Mouse (Mus musculus): Measurements from ENCODE around the gene Calb2.
A peak's percentile ranks its signal among the peaks of the same experiment; 100 is the strongest.

The Calb2 gene

DNA sequence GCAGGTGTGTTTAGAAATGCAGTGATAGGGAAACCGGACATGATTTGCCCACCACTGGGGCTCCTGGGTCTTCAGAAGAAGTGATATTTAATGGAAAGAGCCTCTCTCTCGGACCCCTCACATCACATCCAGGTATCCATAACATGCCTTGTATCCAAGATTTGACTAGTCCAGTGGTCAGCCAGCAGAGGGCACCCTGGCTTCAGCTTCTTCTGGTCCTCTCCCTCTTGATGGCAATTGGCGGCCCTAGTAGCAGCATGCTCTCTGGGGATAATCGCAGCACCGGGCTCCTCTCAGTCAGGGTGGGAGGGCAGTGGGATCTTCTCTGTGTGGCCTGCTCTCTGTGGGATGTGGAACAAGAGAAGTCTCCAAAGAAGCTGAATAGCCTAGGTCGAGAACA lies 48.3 kb downstream of the Calb2 start:
- no peak for DNase-seq

DNA sequence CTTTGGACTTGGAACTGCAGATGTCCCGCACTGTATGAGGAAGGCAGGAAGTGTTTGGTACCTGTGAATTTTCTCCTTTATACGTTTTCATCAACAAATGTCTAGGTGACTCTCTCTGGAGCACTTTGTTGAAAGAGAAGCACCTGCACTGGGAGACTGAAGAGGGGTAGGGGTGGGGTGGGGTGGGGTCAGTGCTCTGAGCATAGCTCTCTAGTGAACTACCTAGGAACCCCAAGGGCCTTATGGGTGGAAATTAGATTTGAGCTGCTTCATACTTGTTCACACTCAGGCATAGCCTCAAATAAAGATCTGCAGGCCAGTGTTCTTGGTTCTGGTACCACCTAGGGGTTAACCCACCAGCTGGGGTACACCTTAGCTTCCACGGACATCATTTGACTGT lies 65.4 kb downstream of the Calb2 start, which contains the start of gene Gm17720:
TSS of gene Gm17720 (minus strand) at position 101 of the 400 bp plus-strand sequence.
- DNase-seq, result no peak

DNA sequence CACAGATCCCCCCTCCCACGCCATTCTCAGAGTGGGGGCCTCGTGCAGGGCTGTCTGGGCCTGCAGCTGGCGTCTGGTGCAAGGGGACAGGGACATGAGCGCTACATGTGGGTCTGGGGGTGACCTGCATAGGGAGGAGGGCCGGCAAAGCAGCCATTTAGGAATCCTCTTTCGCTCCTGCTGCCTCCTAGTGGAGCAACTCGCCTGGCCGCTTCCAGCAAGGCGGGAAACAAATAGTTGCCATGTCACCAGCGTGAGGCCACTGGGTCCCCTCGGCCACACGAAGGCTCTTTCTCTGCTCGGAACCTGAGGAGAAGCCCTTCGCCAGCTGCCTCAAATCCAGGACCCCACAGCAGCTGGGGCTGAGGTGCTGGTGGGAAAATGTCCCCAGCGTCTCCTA lies 66.3 kb downstream of the Calb2 start:
- no peak for DNase-seq

- no peak for DNase-seq
Observed at GRCm38 (mm10) chr8:110100907-110101306, 67.1 kb downstream of the Calb2 start, which contains the start of gene Gm21964. Gene Gm21964, plus strand, starts transcription at chr8:110101207.

- DNase-seq, result peak in 1 of 2 experiments; percentile 33
Observed at GRCm38 (mm10) chr8:110091869-110092268, 76.1 kb downstream of the Calb2 start.
